Mouse (Mus musculus): ENCODE results near the gene Dennd1a.

DNA sequence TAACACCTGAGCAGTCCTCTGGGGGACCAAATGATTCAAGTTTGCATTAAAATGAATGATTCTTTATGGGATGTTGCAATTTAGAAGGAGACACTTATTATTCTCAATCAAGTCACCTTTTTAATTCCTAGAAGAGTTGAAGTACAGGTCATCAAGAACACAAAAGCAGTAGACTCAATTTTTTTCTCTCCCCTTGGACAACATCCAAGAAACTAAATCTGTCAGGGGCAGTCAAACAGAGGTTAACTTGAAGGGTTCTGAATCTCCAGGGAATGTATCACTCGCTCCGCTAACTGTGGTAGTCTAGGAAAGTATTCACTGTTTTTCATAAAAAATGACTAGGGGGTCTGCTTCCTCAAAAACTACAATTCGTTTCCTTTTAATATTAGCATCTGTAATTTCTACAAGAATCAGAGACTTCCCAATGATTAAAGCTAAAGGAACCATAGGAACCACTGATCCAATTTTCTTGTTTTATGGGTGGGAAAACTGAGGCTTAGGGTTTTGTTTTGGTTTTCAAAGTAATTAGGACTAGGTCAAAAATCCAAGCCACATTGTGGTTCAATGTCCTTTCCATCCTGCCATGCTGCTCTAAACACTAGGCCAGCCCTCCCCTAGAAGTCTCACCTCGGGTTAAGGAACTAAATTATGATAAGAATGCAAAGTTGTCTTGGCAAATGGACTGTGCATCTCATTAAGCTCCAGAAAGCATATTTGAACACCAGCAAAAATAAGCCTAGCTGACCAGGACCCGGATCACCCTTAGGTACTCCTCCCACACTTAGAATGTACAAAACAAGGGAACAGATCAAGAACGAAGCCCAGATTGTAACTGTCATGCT lies 157.0 kb downstream of the Dennd1a start:
- TF ChIP-seq CTCF (IDR thresholded peaks at IDR 0.05; ENCODE audit: low read depth, low read length) (no peak), POLR2A (IDR thresholded peaks at IDR 0.05; ENCODE audit: extremely low read depth, insufficient read depth, low read length) (no peak)

All from liver, adult 2 months (tissue).